Mouse (Mus musculus): ENCODE data around the gene Hils1.

DNA sequence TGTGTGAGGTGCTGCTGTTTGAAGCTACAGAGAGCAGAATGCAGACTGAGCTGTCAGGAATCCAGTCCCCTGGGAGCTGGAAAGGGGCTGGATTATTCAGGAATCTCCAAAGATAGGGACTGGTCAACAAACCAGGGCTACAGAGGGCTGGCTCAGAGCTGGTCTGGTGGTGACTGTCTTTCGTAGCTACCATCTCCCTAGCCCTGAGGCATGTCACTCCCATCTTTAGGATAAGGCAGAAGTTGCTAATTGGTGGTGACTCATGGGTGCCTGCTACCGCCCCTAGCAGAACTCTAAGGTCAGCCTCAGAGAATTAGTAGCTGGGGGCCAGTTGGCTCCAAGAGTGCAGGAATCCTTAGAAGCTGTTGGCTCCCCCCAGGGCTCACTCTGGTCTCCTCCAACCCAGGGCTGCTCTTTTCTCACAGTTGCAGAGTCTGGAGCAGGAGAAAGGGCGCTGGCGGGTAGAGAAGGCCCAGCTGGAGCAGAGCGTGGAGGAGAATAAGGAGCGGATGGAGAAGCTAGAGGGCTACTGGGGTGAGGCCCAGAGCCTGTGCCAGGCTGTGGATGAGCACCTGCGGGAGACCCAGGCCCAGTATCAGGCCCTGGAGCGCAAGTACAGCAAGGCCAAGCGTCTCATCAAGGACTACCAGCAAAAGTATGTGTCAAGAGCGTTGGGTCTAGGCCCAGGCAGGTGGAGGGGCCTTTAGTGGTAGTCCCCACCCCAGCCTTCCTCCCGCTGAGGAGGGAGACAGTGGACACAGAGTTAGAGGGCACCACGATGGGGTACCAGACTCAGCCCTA, 36.9 kb downstream of the Hils1 start:
- TF ChIP-seq CTCF (IDR thresholded peaks at IDR 0.05; ENCODE audit: low read depth) (no peak), EP300 (optimal IDR thresholded peaks at IDR 0.05) (no peak)
